Mouse (Mus musculus) embryonic stem cell, embryonic (primary cell): ENCODE results near the gene Apod.

Experiments
- CTCF ChIA-PET, 4 experiments: fragments of 300-600 bp in 2 of 4; fragments of 350-600 bp in 2 of 4; sonication (Branson Sonifier 250); formaldehyde crosslinking; loops; one replicate each; lab custom pipeline; 2022; ENCODE audit warnings: inconsistent platforms in 2 of 4; lab: Charles Lee
- POLR2A ChIA-PET, 4 experiments: fragments of 300-600 bp in 2 of 4; fragments of 350-600 bp in 2 of 4; sonication (Branson Sonifier 250); formaldehyde crosslinking; loops; one replicate each; lab custom pipeline; 2022; ENCODE audit warnings: antibody characterized with exemption in 4 of 4, inconsistent platforms in 1 of 4; lab: Charles Lee

Apod gene

GRCm38 (mm10) chr16:31303276-31303675, 11.3 kb downstream of the Apod start:
- ChIA-PET CTCF (interaction anchor here in 2 of 4 experiments (1.1 to 1.7 kb wide), 2 partner anchors 55 to 121 kb away, joined by 3 to 5 read pairs; no protein-coding TSS in a partner anchor), POLR2A (interaction anchor here (0.8 to 7.5 kb wide), 8 partner anchors 9 to 280 kb away, joined by 3 to 75 read pairs (median 3); partner anchors contain the start of gene Apod (in 2 of the 4))

GRCm38 (mm10) chr16:31300883-31301532, 13.6 kb downstream of the Apod start:
- POLR2A ChIA-PET, result interaction anchor here in 3 of 4 experiments (0.5 to 7.5 kb wide), 37 partner anchors 10 to 702 kb away, joined by 3 to 75 read pairs (median 5); partner anchors contain the start of genes Apod (in 2 of the 3), Acap2 (in 1 of the 3) and Fam43a (in 1 of the 3)
- CTCF ChIA-PET, result no interaction called here

- CTCF ChIA-PET, result interaction anchor here in 2 of 4 experiments (0.6 to 1.0 kb wide), 3 partner anchors 23 to 207 kb away, joined by 3 to 4 read pairs (median 3); no protein-coding TSS in a partner anchor
- POLR2A ChIA-PET, result interaction anchor here in 3 of 4 experiments (0.5 to 7.5 kb wide), 46 partner anchors 9 to 703 kb away, joined by 3 to 75 read pairs (median 5); partner anchors contain the start of genes Apod (in 2 of the 3), Acap2 (in 1 of the 3), Fam43a (in 1 of the 3) and Senp5 (in 1 of the 3)
Measured at GRCm38 (mm10) chr16:31300467-31300866, 14.1 kb downstream of the Apod start.

GRCm38 (mm10) chr16:31299960-31300353, 14.7 kb downstream of the Apod start:
- CTCF ChIA-PET, result interaction anchor here (0.5 to 1.0 kb wide), 7 partner anchors 10 to 208 kb away, joined by 3 to 6 read pairs (median 3); no protein-coding TSS in a partner anchor
- POLR2A ChIA-PET, result interaction anchor here (0.5 to 7.5 kb wide), 51 partner anchors 8 to 703 kb away, joined by 3 to 75 read pairs (median 5); partner anchors contain the start of genes Apod (in 3 of the 4), Acap2 (in 1 of the 4) and Senp5 (in 1 of the 4)

- POLR2A ChIA-PET, result interaction anchor here (0.5 to 7.5 kb wide), 50 partner anchors 8 to 704 kb away, joined by 3 to 75 read pairs (median 5); partner anchors contain the start of genes Apod (in 3 of the 4), Acap2 (in 1 of the 4) and Senp5 (in 1 of the 4)
- CTCF ChIA-PET, result interaction anchor here (0.5 to 1.1 kb wide), 8 partner anchors 9 to 126 kb away, joined by 3 to 11 read pairs (median 3); no protein-coding TSS in a partner anchor
Measured at GRCm38 (mm10) chr16:31299164-31299959, 15.2 kb downstream of the Apod start.

GRCm38 (mm10) chr16:31297113-31297512, 17.5 kb downstream of the Apod start:
- POLR2A ChIA-PET, result interaction anchor here in 1 of 4 experiments (1.6 kb wide), 1 partner anchor 585 kb away, joined by 3 read pairs; no protein-coding TSS in a partner anchor
- CTCF ChIA-PET, result no interaction called here

GRCm38 (mm10) chr16:31293761-31294160, 20.8 kb downstream of the Apod start:
- POLR2A ChIA-PET, result interaction anchor here in 2 of 4 experiments (1.2 to 1.8 kb wide), 2 partner anchors 17 to 19 kb away, joined by 4 to 5 read pairs; no protein-coding TSS in a partner anchor
- CTCF ChIA-PET, result no interaction called here

- POLR2A ChIA-PET, result interaction anchor here in 3 of 4 experiments (0.8 to 3.4 kb wide), 8 partner anchors 9 to 713 kb away, joined by 3 to 22 read pairs (median 4); no protein-coding TSS in a partner anchor
- CTCF ChIA-PET, result interaction anchor here in 1 of 4 experiments (1.1 kb wide), 1 partner anchor 9 kb away, joined by 6 read pairs; no protein-coding TSS in a partner anchor
Measured at GRCm38 (mm10) chr16:31290751-31291365, 23.8 kb downstream of the Apod start.

GRCm38 (mm10) chr16:31290281-31290680, 24.3 kb downstream of the Apod start:
- POLR2A ChIA-PET, result interaction anchor here in 3 of 4 experiments (0.8 to 3.4 kb wide), 5 partner anchors 9 to 713 kb away, joined by 3 to 22 read pairs (median 6); no protein-coding TSS in a partner anchor
- CTCF ChIA-PET, result interaction anchor here in 1 of 4 experiments (1.1 kb wide), 1 partner anchor 9 kb away, joined by 6 read pairs; no protein-coding TSS in a partner anchor

GRCm38 (mm10) chr16:31287712-31288111, 26.9 kb downstream of the Apod start:
- ChIA-PET CTCF (no interaction called here), POLR2A (interaction anchor here in 2 of 4 experiments (0.6 to 1.0 kb wide), 2 partner anchors 11 to 646 kb away, joined by 3 read pairs; no protein-coding TSS in a partner anchor)

GRCm38 (mm10) chr16:31286801-31287488, 27.7 kb downstream of the Apod start:
- CTCF ChIA-PET, result interaction anchor here in 1 of 4 experiments (1.4 kb wide), 1 partner anchor 61 kb away, joined by 4 read pairs; no protein-coding TSS in a partner anchor
- POLR2A ChIA-PET, result interaction anchor here in 2 of 4 experiments (1.3 to 1.5 kb wide), 3 partner anchors 10 to 29 kb away, joined by 3 to 8 read pairs (median 4); no protein-coding TSS in a partner anchor

- CTCF ChIA-PET, result interaction anchor here in 1 of 4 experiments (0.7 kb wide), 1 partner anchor 1725 kb away, joined by 6 read pairs; no protein-coding TSS in a partner anchor
Measured at GRCm38 (mm10) chr16:31281981-31282380, 32.6 kb downstream of the Apod start.

GRCm38 (mm10) chr16:31280176-31280575, 34.4 kb downstream of the Apod start:
- ChIA-PET CTCF (no interaction called here), POLR2A (interaction anchor here in 1 of 4 experiments (1.1 kb wide), 1 partner anchor 20 kb away, joined by 4 read pairs; no protein-coding TSS in a partner anchor)

More at GRCm38 (mm10) chr16:31281981-31282380, 32.6 kb downstream of the Apod start:
- POLR2A ChIA-PET, result no interaction called here

GRCm38 (mm10) chr16:31278581-31278980, 36.0 kb downstream of the Apod start:
- CTCF ChIA-PET, result no interaction called here
- POLR2A ChIA-PET, result interaction anchor here in 3 of 4 experiments (0.5 to 3.2 kb wide), 8 partner anchors 12 to 1061 kb away, joined by 3 to 14 read pairs (median 3); no protein-coding TSS in a partner anchor

- CTCF ChIA-PET, result no interaction called here
- POLR2A ChIA-PET, result interaction anchor here in 3 of 4 experiments (1.0 to 3.2 kb wide), 7 partner anchors 8 to 48 kb away, joined by 3 to 14 read pairs (median 6); no protein-coding TSS in a partner anchor
Measured at GRCm38 (mm10) chr16:31278081-31278480, 36.5 kb downstream of the Apod start.

GRCm38 (mm10) chr16:31276962-31277361, 37.6 kb downstream of the Apod start:
- CTCF ChIA-PET, result interaction anchor here in 2 of 4 experiments (0.5 to 1.5 kb wide), 3 partner anchors 23 to 128 kb away, joined by 3 to 4 read pairs (median 4); no protein-coding TSS in a partner anchor
- POLR2A ChIA-PET, result interaction anchor here (0.6 to 3.2 kb wide), 26 partner anchors 9 to 393 kb away, joined by 3 to 14 read pairs (median 3); no protein-coding TSS in a partner anchor
